Mouse (Mus musculus) limb, embryonic 15.5 days (tissue): ENCODE data around the gene Map4k5. TPM values are rescaled to one million over a fixed set of nuclear protein-coding genes. Genes with fewer than 3 reads are reported as not detected.

Source experiments
- ATAC-seq: fragments of 200-750 bp; cut with Nextera tagmentation; 2 replicates; pipeline ENCODE4 v1.8.0; 2017; ENCODE audit warnings: low read depth, moderate TSS enrichment; ENCODE audit not compliant: insufficient number of reproducible peaks, low FRiP score, low TSS enrichment
- H3K27ac ChIP-seq: fragments of 300-500 bp; sonication (generic); 2 replicates; pipeline ENCODE4 v1.5.1; 2015; ENCODE audit warnings: moderate library complexity, mild to moderate bottlenecking, inconsistent platforms
- H3K27me3 ChIP-seq: fragments of 300-500 bp; sonication (generic); 2 replicates; pipeline ENCODE4 v1.6.1; 2015; ENCODE audit warnings: inconsistent platforms
- H3K36me3 ChIP-seq: fragments of 300-500 bp; sonication (generic); 2 replicates; pipeline ENCODE4 v1.6.1; 2015; ENCODE audit warnings: inconsistent platforms
- H3K4me1 ChIP-seq: fragments of 300-500 bp; sonication (generic); 2 replicates; pipeline ENCODE4 v1.6.1; 2015; ENCODE audit warnings: inconsistent platforms
- H3K4me2 ChIP-seq: fragments of 300-500 bp; sonication (generic); 2 replicates; pipeline ENCODE4 v1.6.1; 2015; ENCODE audit warnings: mild to moderate bottlenecking, inconsistent platforms
- H3K4me3 ChIP-seq: fragments of 300-500 bp; sonication (generic); 2 replicates; pipeline ENCODE4 v1.5.1; 2015; ENCODE audit warnings: mild to moderate bottlenecking, inconsistent platforms
- H3K9ac ChIP-seq: fragments of 300-500 bp; sonication (generic); 2 replicates; pipeline ENCODE4 v1.6.1; 2015; ENCODE audit warnings: inconsistent platforms
- H3K9me3 ChIP-seq: fragments of 300-500 bp; sonication (generic); 2 replicates; pipeline ENCODE4 v1.6.1; 2016; ENCODE audit warnings: inconsistent platforms
- WGBS: fragments of 180-500 bp; shearing (Covaris S2); methylation state at CpG from one replicate; pipeline ENCODE4 v1.1.7; 2015; 5-methylcytosine and 5-hydroxymethylcytosine counted together
- polyA plus RNA-seq: library from polyadenylated mRNA; unstranded; fragments of >200 nt; fragmentation: Nextera tagmentation; extraction: Ambion mirVana; gene quantifications from 2 replicates; pipeline ENCODE4 v1.2.1, GENCODE M21; 2015

Map4k5 gene
- polyA plus RNA-seq, 1 experiment from 2014 or later = 38.1 TPM

- Histone ChIP-seq H3K4me2 (no peak overlapping the region), H3K9me3 (no peaks in the 10 kb centered on the region), H3K27ac (no peak overlapping the region), H3K4me3 (no peak overlapping the region), H3K36me3 (no peaks in the 10 kb centered on the region), H3K4me1 (peaks cover 1% of the 10 kb centered on the region; the same call in 1 of the 2 replicates), H3K9ac (no peak overlapping the region), H3K27me3 (no peaks in the 10 kb centered on the region)
- no peak for ATAC-seq
- WGBS = 76% methylated on average over 3 of the region's 3 CpGs
These were observed 96.7 kb downstream of the Map4k5 start for GRCm38 (mm10) chr12:69796311-69796710.

GRCm38 (mm10) chr12:69790530-69791505 lies 102.2 kb downstream of the Map4k5 start, which contains the start of gene Cdkl1:
TSS of gene Cdkl1 (minus strand) at chr12:69791267.
- no peak; the same call in 1 of the 2 replicates for ATAC-seq

GRCm38 (mm10) chr12:69789766-69790529 lies 103.1 kb downstream of the Map4k5 start:
- peak overlapping the region; percentile 96 for H3K4me2 ChIP-seq
- peaks cover 15% of the 10 kb centered on the region; the same call in 1 of the 2 replicates for H3K27me3 ChIP-seq
- 34% methylated on average over 27 of the region's 27 CpGs for WGBS
- H3K27ac ChIP-seq = no peak overlapping the region
- H3K36me3 ChIP-seq = no peaks in the 10 kb centered on the region
- peak overlapping the region; percentile 49 for H3K4me3 ChIP-seq
- no peak for ATAC-seq
- peak overlapping the region; percentile 46 for H3K9ac ChIP-seq
- no peaks in the 10 kb centered on the region for H3K9me3 ChIP-seq
- peaks cover 16% of the 10 kb centered on the region for H3K4me1 ChIP-seq

More at GRCm38 (mm10) chr12:69790530-69791505, 102.2 kb downstream of the Map4k5 start, which contains the start of gene Cdkl1:
- Histone ChIP-seq H3K9me3 (no peaks in the 10 kb centered on the region), H3K27me3 (peaks cover 15% of the 10 kb centered on the region; the same call in 1 of the 2 replicates), H3K27ac (no peak within 1 kb of the TSS), H3K4me1 (peaks cover 16% of the 10 kb centered on the region), H3K9ac (peak within 1 kb of the TSS; percentile 46), H3K36me3 (no peaks in the 10 kb centered on the region), H3K4me2 (peak within 1 kb of the TSS; percentile 96), H3K4me3 (peak within 1 kb of the TSS; percentile 49)
- WGBS = 2% methylated on average over 45 of the region's 45 CpGs

- Histone ChIP-seq H3K27ac (no peak overlapping the region), H3K9ac (no peak overlapping the region), H3K4me1 (peaks cover 16% of the 10 kb centered on the region), H3K4me3 (no peak overlapping the region), H3K9me3 (no peaks in the 10 kb centered on the region), H3K4me2 (no peak overlapping the region), H3K27me3 (peaks cover 15% of the 10 kb centered on the region; the same call in 1 of the 2 replicates), H3K36me3 (no peaks in the 10 kb centered on the region)
- 80% methylated on average over 5 of the region's 5 CpGs for WGBS
- ATAC-seq = no peak
These were observed 104.6 kb downstream of the Map4k5 start for GRCm38 (mm10) chr12:69788380-69788779.

- Histone ChIP-seq H3K27ac (no peak overlapping the region), H3K36me3 (no peaks in the 10 kb centered on the region), H3K4me3 (no peak overlapping the region), H3K9ac (no peak overlapping the region), H3K4me2 (no peak overlapping the region), H3K27me3 (peaks cover 11% of the 10 kb centered on the region; the same call in 1 of the 2 replicates), H3K4me1 (peaks cover 6% of the 10 kb centered on the region), H3K9me3 (no peaks in the 10 kb centered on the region)
- ATAC-seq = no peak
- WGBS = 76% methylated on average over 9 of the region's 9 CpGs
These were observed 107.5 kb downstream of the Map4k5 start for GRCm38 (mm10) chr12:69785471-69785870.

- H3K9ac ChIP-seq = no peak overlapping the region
- no peaks in the 10 kb centered on the region for H3K9me3 ChIP-seq
- 0 out of 2 replicates have a peak, but pooled peaks cover 2% of the 10 kb centered on the region for H3K27me3 ChIP-seq
- no peak overlapping the region for H3K27ac ChIP-seq
- WGBS = 65% methylated on average over 6 of the region's 6 CpGs
- H3K36me3 ChIP-seq = no peaks in the 10 kb centered on the region
- no peak overlapping the region for H3K4me3 ChIP-seq
- H3K4me1 ChIP-seq = no peaks in the 10 kb centered on the region
- no peak for ATAC-seq
- no peak overlapping the region for H3K4me2 ChIP-seq
These were observed 109.6 kb downstream of the Map4k5 start for GRCm38 (mm10) chr12:69783247-69784025.

- no peak for ATAC-seq
- no peak overlapping the region for H3K4me3 ChIP-seq
- H3K9ac ChIP-seq = no peak overlapping the region
- no peak overlapping the region for H3K27ac ChIP-seq
- H3K4me2 ChIP-seq = no peak overlapping the region
- H3K9me3 ChIP-seq = no peaks in the 10 kb centered on the region
- no peaks in the 10 kb centered on the region for H3K4me1 ChIP-seq
- 78% methylated on average over 10 of the region's 10 CpGs for WGBS
- no peaks in the 10 kb centered on the region for H3K36me3 ChIP-seq
- no peaks in the 10 kb centered on the region for H3K27me3 ChIP-seq
These were observed 110.9 kb downstream of the Map4k5 start for GRCm38 (mm10) chr12:69781935-69782650.

- H3K9me3 ChIP-seq = no peaks in the 10 kb centered on the region
These were observed 111.5 kb downstream of the Map4k5 start for GRCm38 (mm10) chr12:69781480-69781879.

GRCm38 (mm10) chr12:69777957-69778356 lies 115.0 kb downstream of the Map4k5 start:
- no peak overlapping the region for H3K27ac ChIP-seq
- WGBS = 48% methylated on average over 2 of the region's 2 CpGs
- no peaks in the 10 kb centered on the region for H3K36me3 ChIP-seq

More at GRCm38 (mm10) chr12:69781480-69781879, 111.5 kb downstream of the Map4k5 start:
- Histone ChIP-seq H3K4me3 (no peak overlapping the region), H3K4me1 (peaks cover 5% of the 10 kb centered on the region; the same call in 1 of the 2 replicates), H3K9ac (no peak overlapping the region), H3K4me2 (no peak overlapping the region), H3K36me3 (no peaks in the 10 kb centered on the region), H3K27me3 (no peaks in the 10 kb centered on the region), H3K27ac (no peak overlapping the region)
- WGBS = 65% methylated on average over 8 of the region's 8 CpGs
- ATAC-seq = no peak

GRCm38 (mm10) chr12:69777341-69777730 lies 115.7 kb downstream of the Map4k5 start:
- no peaks in the 10 kb centered on the region for H3K36me3 ChIP-seq
- no peak for ATAC-seq
- 0 out of 2 replicates have a peak overlapping the region, but pooled peaks have one; percentile 22 for H3K27ac ChIP-seq
- H3K4me1 ChIP-seq = peaks cover 7% of the 10 kb centered on the region; the same call in 1 of the 2 replicates
- H3K9ac ChIP-seq = no peak overlapping the region
- H3K27me3 ChIP-seq = no peaks in the 10 kb centered on the region
- H3K4me2 ChIP-seq = no peak overlapping the region
- 82% methylated on average over 6 of the region's 6 CpGs for WGBS
- H3K4me3 ChIP-seq = no peak overlapping the region
- no peaks in the 10 kb centered on the region for H3K9me3 ChIP-seq

More at GRCm38 (mm10) chr12:69777957-69778356, 115.0 kb downstream of the Map4k5 start:
- no peak for ATAC-seq
- Histone ChIP-seq H3K4me3 (no peak overlapping the region), H3K4me2 (no peak overlapping the region), H3K9ac (no peak overlapping the region), H3K4me1 (peaks cover 7% of the 10 kb centered on the region; the same call in 1 of the 2 replicates), H3K27me3 (no peaks in the 10 kb centered on the region), H3K9me3 (no peaks in the 10 kb centered on the region)
